Mouse (Mus musculus): ENCODE results near the gene Mpp2.

GRCm38 (mm10) chr11:102087931-102088898 is at the start of gene Mpp2:
- TF ChIP-seq CTCF (IDR thresholded peaks at IDR 0.05; ENCODE audit: borderline replicate concordance, insufficient read depth, low read length) (no peak), POLR2A (IDR thresholded peaks at IDR 0.05; ENCODE audit: low read depth, low read length) (peak; percentile 61)
